Mouse (Mus musculus) right cerebral cortex, adult 18-20 months (tissue): ENCODE data around the gene Pecr.
A peak's percentile ranks its signal among the peaks of the same experiment; 100 is the strongest.
"Not testable (repeated sequence)": the region's sequence is repeated elsewhere in the genome, so short reads cannot be mapped to it uniquely, and the experiment has no call there.

Experiments used
- DNase-seq: peaks from one replicate; pipeline ENCODE4 v3.0.0; 2022; ENCODE audit warnings: mixed read lengths

Gene Pecr

DNA sequence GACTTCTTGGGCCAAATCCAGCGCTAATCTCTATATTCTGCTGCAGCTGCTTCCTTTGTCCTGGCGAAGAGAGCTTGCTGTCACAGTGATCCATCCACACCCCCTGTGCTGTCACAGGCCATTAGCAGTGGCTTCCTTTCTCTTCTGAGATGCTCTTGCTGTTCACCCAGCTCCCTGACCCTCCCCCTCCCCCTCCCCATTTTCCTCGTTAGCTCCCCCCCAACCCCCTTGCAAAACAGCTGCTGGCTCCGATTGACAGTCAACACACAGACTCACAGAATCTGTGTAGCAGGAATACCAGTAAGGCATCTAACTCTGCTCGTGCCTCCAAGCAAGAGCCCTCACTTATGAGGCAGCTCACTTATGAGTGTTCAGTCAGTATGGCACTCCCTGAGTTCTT, 2.8 kb upstream of the Pecr start:
- DNase-seq, result no peak

DNA sequence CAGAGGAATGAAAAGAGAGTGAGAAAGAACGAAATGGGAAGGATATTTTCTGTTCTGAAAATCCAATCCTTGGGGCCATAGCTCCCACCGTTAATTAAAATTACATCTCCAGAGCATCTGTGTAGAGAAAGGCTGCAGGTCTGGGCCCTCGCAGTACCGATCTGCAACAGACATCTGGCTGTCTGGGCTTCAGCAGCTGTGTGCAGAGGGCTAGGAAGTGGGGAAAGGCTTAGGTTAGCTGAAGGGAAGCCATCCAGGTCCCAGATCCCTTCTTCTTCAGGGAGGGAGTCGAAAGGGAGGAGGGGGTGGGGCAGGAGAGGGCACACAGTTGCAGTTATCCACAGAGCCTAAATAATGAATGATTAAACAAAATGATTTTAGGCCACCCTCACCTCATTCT, 425 bp upstream of the Pecr start:
- peak; percentile 22 for DNase-seq

DNA sequence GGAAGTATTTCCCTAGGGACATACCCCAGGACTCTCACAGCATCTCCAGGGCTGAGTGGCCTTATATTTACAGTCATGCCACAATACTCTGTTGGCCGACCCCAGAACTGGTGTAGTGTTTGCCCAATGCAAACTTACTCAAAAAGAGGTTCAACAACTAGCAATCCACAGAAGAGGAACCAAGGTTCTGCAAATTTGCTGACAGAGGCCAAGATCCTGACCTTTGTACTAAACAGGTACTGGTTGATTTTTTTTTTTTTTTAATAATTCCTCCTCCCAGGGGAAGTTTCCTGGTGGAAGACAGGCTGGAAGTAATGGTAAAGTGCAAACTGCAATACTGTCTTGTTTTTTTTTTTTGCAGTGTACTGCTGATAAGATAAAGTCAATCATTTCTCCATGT, 1.5 kb downstream of the Pecr start:
- no peak for DNase-seq

DNA sequence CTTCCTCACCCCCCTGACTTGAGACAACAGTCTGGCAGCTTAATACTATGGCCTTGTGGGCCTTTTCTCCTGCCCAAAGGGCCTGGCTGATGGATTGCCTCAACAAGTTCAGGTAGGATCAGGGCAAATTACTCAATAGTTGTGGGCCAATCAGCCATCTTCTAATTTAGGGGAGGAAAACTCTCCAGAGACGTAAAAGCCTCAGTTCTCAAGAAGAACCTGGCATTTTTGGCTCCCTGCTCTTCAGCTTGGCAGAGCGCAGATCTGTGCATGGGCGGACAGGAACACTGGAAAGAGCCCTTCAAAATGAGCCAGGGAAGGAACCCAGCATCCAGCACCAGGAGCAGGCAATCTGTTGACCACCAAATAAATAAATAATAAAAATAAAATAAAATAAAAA, 6.0 kb downstream of the Pecr start:
- DNase-seq, result no peak

DNA sequence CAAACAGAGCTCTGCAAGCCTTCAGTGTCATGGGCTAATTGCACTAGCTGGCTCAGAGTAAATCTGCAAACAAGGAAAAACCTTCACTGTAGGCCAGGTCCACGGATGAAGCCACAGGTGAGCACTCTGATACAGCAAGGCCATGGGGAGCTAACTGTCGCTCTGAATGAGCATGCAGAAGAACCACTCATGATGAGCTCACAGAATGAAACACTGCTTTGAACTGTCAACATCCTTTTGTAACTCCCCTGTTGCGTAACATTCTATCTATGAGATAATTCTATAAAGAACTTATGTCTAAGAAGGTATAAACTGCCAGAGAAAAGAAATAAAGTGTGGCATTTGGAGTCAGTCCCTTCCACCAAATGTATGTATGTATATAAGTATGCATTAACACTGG, 21.0 kb downstream of the Pecr start:
- no peak for DNase-seq

DNA sequence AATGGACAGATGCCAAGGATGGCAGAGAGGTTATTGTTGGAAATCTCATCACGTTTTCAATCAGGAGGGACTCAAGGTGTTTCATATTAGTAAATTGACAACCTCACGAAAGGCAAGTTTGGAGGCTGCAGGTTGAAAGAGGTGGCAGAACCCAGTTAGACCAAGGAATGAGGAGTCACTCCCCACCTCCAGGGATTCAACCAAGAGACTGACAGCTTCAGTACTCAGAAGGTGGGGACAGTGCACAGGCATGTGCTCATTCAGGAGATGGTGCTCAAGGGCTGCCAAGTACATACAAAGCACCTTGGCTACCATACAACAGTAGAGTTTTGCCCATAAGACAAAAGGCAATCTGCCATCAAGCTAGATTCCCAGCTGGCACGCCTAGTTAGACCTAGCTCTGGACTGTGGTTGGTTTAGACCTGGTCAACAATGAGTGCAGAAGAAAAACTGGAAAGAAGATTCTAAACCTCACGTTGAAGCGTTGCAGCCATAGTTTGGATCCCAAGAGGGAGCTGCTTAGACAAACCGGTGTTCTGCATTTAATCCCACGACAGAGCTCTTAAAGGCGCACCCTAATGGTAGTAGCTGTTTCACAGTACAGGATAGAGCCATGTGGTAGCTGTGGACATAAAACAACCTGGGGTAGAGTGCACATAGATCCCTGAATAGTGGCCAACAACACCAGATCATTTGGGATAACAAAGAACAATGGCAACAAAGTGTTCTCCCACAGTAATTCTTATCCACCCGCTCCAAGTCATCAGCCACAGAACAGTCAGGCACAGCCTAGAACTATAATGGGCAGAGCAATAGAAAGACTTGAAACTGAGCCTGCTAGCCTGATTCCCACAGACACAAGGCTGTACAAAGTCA, 27.5 kb downstream of the Pecr start:
- DNase-seq, result no peak

DNA sequence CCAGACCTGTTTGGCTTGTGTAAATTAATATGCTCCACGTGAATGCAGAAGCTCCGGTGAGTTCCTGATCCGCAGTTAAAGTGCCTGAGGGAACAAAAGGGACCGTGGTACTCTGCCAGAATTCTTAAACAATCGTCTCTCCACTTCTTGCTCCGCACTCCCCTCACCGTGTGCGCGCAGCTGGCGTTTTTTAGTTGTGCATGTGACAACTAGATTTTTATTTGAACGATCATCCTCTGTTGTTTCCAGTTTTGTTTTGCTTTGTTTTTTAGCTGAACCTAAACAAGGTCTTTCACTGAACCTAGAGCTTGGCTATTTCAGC, 28.3 kb downstream of the Pecr start:
- no peak for DNase-seq

DNA sequence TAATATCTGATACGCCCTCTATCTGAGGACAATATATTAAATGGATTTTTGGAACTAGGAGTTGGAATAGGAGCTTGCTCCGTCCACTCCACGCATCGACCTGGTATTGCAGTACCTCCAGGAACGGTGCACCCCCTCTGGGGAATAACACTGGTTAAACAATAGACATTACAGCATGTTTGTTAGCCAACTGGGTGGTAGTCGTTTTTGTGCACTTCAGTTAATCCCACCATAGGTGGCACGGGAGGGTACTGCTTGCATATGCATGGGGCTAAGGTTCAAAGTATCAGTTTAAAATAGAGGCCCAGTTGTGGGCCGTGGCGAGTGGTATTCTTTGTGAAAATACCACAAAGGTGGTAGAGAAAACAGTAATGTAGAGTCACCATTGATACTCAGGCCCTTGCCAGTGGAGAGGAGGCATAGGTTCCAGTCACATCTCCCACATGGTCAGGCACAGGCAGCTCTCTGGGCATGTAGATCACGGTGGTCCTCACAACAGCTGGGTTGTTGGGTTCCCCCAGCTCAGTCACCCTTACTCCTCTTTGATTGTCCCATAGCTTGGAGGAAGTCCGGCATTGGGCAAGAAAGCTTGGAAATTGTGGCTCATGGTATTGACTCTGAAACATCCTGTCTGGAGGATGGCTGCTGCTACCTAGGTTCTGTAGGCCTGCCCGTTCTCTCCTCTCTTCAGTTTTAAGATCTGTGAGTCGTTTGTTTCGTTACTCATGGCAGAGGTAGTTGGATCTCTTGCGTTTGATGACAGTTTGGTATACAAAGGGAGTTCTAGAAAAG, 28.9 kb downstream of the Pecr start:
- DNase-seq, result peak; percentile 54

DNA sequence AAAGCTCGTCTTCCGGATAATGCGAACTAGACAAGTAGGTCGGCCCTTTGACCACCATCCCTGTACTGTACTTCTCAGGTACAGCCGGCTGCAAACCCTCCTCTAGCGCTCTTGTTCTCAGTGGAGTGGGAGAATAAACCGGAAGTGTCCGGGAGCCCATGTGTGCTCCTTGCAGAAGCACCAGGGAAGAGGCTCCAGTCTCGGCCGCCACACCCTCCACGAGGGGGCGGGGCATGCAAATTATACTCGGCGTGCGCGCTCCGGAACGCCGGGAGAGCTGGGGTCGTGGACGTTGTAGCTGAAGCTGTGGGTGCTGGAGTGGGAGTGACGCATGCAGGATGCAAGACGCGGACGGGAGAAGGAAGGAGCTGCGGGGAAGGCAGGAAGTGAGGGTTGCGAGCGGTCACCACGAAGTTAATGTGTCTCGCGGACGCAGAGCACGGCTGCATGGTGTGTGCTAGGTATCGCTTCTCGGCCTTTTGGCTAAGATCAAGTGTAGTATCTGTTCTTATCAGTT, 29.5 kb downstream of the Pecr start:
- DNase-seq, result peak; percentile 89

DNA sequence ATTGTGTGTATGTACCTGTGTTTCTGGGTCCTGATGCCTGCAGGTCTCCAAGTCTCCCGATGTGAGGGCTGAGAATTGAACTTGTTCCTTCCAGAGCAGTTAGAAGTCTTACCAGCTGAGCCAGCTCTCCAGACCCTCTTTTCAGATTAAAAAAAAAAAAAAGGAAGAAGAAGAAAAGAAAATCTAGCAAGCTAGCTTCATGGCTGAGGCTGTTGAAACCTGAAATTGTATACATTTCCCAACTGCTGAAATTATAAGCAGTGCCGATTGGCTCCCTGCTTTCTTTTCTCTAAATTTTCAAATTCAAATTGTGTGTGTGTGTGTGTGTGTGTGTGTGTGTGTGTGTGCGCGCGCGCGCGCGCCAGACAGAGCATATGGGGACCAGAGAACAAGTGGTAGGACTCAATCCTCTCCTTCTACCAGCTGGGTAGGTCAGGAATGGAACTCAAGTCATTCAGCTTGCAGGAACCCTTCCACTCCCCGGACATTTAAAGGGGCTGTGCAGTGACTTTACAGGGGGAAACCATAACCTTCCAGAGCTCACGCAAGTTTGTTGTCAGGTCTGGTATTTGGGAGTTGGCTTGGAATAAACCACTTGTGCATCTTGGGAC, 30.1 kb downstream of the Pecr start:
- peak; percentile 13 for DNase-seq

DNA sequence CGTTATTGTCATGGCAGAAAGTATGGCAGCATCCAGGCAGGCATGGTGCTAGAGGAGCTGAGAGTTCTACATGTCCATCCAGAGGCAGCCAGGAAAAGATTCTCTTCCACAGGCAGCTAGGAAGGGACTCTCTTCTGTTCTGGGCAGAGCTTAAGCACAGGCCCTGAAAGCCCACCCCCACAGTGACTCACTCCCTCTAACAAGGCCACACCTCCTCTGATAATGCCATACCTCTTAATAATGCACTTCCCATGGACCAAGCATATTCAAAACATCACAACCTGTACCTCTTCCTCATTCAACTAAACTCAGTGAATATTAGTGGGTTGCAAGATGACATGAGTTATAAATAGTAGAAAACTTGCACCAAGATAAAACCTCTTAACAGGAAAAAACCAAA, 32.3 kb downstream of the Pecr start:
- no peak for DNase-seq

DNA sequence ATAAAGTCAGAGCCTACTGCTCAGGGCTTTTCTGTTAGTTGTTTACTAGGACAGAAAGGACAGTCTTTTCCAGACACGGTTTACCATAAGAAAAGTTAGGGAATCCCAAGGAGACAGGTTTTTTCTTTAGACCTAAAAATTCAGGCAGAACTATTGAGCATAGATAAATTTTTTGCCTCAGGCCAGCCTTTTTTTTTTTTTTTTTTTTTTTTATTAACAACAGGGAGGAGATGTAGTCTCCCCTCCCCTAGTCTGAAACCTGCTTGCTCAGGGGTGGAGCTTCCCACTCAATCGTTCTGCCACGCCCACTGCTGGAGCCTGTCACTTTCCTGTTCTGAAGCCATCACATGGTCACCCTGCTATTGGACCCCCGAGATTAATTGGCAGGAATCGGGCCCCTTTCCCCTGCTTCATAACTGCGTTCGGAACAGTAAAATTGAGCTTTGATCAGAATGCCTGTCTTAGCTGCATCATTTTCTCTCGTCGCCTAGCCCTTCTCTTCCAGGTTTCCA, 35.8 kb downstream of the Pecr start:
- not testable (repeated sequence) for DNase-seq

DNA sequence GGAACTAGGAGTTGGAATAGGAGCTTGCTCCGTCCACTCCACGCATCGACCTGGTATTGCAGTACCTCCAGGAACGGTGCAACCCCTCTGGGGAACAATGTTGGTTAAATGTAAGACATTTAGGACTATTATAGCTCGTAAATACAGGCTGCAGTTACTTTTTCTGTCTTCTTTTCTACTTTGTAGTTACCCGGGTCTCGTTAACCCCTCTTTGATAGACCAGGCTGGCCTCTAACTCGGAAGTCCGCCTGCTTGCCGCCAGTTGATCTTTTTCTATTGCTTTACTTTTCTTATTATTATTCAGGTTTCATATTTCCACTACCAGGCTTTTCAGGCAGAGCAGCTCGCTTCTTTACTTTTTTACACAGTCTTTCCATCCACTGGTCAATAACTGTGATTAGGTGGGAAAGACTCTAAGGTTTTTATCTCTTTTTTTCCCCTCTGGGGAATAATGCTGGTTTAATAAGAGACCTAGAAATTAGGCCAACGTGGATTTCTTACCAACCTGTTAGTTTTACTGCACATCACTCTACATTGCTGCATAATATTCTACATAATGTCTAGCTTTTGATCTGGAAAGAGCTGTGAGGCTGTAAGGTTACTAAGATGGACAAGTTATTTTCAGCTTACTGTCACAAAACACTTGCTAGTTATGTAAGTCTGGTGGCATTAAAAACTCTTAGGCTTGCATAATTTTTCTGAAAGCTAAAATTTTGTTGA, 39.6 kb downstream of the Pecr start:
- DNase-seq, result no peak

DNA sequence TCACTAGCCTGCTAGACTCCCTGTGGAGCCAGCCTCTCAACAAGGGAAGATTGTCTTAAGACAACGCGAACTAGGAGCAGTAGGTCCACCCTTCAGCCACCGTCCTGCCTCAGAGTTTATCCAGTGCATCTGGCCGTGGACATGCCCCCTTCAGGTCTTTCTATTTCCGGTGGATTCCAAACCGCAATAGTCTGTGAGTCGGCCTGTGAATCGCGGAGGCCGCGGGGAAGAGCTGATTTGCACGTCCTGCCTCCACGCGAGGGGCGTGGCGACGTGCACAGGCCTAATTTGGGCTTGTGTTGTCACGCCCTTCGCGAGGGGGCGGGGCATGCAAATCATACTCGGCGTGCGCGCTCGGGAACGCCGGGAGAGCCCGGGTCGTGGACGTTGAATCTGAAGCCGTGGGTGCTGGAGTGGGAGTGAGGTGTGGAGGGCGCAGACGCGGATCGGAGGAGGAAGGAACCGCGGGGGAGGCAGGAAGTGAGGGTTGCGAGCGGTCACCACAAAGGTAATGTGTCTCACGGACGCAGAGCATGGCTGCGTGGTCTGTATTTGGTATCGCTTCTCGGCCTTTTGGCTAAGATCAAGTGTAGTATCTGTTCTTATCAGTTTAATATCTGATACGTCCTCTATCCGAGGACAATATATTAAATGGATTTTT, 40.3 kb downstream of the Pecr start:
- peak; percentile 97 for DNase-seq

DNA sequence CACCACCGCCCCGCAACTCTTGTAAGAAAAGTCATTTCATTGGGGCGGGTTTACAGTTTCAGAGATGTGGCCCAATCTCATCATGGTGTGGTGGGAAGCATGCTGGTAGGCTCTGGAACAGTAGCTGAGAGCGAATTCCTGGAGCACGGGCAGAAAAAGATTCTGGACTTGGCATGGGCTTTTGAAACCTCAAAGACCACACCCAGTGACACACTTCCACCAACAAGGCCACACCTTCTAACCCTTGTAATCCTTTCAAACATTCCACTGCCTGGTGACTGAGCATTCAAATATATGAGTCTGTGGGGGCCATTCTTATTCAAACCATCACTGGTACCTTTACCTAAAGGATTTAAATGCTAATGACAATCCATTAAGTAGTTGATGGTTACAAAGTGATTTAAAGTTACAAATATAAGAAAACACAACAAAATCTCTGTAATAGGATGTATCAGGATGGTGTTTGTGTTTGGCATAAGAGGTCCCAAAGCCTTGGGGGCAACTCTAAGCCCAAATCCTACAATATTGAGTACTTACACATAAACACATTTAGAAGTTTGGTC, 41.5 kb downstream of the Pecr start:
- DNase-seq, result no peak

DNA sequence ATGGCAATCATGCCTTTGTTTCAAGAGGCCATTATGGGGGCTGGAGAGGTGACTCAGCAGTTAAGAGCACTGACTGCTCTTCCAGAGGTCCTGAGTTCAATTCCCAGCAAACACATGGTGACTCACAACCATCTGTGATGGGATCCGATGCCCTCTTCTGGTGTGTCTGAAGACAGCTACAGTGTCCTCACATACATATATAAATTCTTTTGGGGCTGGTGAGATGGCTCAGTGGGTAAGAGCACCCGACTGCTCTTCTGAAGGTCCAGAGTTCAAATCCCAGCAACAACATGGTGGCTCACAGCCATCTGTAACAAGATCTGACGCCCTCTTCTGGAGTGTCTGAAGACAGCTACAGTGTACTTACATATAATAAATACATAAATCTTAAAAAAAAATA, 45.0 kb downstream of the Pecr start:
- DNase-seq, result not testable (repeated sequence)

DNA sequence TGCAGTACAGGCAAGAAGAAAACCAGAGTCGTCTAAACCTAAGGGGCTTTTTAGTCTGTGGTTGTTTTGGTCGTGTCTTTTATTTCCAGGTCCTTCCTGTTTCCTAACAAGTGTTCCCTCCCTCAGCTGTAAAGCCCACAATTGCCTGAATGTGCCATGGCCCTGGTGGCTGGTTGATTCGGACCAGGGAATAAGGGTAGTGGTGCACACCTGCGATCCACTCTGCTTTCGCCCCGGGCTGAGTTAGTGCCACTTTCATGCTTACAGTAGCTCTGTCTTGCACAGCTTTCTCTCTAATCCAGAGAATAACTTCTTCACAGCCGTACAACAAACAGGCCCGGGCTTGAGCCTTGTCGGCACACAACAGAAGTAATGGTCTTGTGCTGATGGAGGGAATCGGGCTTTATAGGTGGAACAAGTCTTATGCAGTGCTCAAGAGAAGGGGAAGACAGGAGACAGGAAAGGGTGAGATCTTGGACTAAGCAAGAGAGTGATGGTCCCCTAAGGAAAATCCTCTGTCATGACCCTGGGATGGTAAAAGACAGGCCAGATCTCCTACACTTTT, 46.0 kb downstream of the Pecr start:
- DNase-seq, result no peak

DNA sequence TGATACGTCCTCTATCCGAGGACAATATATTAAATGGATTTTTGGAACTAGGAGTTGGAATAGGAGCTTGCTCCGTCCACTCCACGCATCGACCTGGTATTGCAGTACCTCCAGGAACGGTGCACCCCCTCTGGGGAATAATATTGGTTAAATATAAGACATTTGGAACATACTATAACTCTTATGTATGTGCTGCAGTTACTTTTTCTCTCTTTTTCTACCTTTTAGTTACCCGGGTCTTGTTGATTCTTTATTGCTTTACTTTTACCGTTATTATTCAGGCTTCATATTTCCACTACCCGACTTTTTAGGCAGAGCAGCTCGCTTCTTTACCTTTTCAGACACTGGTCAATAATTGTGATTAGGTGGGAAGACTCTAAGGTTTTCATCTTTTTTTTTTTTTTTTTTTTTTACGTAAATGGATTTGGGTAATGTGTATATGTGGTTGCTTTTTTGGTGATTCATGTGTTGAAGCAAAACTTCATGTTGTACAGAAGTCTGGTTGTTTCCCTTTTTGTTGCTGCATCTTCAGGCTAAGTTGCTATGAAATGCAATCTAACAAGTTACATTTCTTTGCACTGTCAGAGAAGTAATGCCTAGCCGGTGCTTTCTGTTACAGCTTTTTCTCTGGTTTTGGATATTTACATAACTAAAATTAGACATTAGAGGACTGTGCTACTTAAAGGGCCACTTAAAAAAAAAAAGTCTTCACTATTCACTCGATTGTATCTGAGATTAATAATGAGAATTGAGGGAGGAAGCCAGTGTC, 46.9 kb downstream of the Pecr start:
- DNase-seq, result peak; percentile 46

DNA sequence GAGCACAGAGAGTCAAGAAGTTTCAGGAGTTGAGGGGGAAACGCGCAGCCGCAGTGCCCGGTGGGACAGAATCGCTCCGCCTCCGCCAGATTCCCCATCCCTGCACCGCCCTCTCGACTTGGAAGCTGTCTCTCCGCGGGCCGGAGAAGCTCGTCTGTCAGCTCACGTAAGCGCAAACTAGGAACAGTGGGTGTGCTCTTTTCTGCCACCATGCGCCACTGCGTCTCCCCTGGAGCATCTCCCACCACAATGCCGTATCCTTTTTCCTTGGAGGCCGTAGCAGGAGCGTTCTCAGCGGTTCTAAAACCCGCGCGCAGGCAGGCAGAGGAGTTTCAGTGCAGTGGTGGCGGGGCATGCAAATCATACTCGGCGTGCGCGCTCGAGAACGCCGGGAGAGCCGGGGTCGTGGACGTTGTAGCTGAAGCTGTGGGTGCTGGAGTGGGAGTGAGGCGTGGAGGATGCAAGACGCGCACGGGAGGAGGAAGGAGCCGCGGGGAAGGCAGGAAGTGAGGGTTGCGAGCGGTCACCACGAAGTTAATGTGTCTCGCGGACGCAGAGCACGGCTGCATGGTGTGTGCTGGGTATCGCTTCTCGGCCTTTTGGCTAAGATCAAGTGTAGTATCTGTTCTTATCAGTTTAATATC, 47.6 kb downstream of the Pecr start:
- DNase-seq, result peak; percentile 86

DNA sequence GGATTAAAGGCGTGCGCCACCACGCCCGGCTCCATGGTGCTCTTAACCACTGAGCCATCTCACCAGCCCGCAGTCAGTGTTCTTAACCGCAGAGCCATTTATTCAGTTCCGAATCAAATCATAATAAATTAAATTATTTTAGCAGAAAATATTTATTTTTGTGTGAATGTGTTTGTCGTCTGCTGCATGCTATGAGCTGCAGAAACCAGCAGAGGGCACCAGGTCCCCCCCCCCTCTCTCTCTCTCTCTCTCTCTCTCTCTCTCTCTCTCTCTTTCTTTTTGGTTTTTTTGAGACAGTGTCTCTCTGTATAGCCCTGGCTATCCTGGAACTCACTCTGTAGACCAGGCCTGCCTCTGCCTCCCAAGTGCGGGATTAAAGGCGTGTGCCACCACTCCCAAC, 51.5 kb downstream of the Pecr start:
- DNase-seq, result not testable (repeated sequence)
